Mouse (Mus musculus): Measurements from ENCODE around the gene Scimp.

DNA sequence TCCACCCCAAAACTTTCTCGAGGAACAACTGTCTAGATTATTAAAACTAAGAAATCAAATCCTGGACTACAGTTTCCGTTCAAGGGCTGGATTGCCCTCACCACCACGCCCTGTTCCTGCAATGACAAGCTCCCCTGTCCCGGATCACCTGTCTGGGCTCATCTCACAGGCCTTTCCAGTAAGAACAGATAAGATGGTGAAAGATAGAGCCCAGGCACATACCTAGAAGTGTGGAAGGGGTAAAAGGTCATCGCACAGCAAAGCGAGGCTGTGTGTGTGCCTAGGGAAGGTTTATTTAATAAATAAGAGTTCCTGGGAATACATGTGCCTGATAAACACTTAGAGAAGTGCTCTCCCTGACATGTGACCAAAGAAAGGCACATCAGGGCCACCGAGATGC, 66.8 kb downstream of the Scimp start:
- TF ChIP-seq POLR2A (IDR thresholded peaks at IDR 0.05; ENCODE audit: borderline replicate concordance, low read depth, low read length) (no peak), CTCF (IDR thresholded peaks at IDR 0.05; ENCODE audit: low read depth, low read length) (no peak)
